In the genomic region with DNA sequence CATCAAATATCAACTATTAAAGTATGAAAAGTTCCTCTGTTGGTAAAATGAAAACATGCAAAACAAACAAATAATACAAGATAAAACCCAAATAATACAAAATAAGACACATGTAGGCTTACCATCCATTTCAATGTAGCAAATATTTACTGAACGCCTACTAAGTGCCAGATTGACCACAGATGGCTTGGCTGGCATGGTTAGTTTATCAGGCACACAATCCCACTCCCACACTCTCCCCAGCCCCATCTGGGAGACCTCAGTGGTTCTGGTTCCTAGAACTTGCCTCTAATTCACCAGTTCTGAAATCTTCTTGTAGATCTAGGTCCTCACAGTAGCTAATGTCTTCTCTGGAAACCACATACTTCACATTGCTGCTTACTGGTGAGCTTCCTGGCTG, we compare ENCODE assay signal across 26 mouse cellular contexts. TPM values are rescaled to one million over a fixed set of nuclear protein-coding genes. Genes with fewer than 3 reads are reported as not detected.
DNase-seq lines count a peak whose midpoint lies in the region; ATAC-seq and TF ChIP-seq lines count a peak whose summit lies in the region.
"Had no signal": no experiment of that assay in that cellular context is flagged by ENCODE, and none has a peak within 500 bp of the region (broad histone marks: within the 10 kb centered on the region; RNA-seq: fewer than 3 reads in every experiment).

No protein-coding gene starts in this region.

- H3K4me1 ChIP-seq in heart, embryonic 10.5 days: peaks cover 39% of the 10 kb centered on the region
- H3K4me1 ChIP-seq in heart, adult 2 months (ENCODE audit: control insufficient read depth, insufficient read depth, low read length): no peaks in the 10 kb centered on the region; the same call in 1 of the 2 replicates
- H3K4me1 ChIP-seq in liver, embryonic 11.5 days (replicated peaks; ENCODE audit: control insufficient read depth, insufficient read depth, low read length): peaks cover 7% of the 10 kb centered on the region; the same call in 1 of the 2 replicates
- H3K4me1 ChIP-seq in liver, embryonic 12.5 days: peaks cover 37% of the 10 kb centered on the region
- H3K4me1 ChIP-seq in liver, postnatal 0 days (ENCODE audit: insufficient read depth): peaks cover 5% of the 10 kb centered on the region; the same call in 1 of the 2 replicates
- H3K4me1 ChIP-seq: hindbrain, embryonic 13.5 days; lung, embryonic 15.5 days; midbrain, embryonic 10.5 days; neural tube, embryonic 12.5 days had no signal

- H3K4me2 ChIP-seq in liver, embryonic 11.5 days: peak overlapping the region; percentile 24; the same call in 1 of the 2 replicates
- H3K4me2 ChIP-seq in liver, embryonic 12.5 days: peak overlapping the region; percentile 38
- H3K4me2 ChIP-seq in liver, postnatal 0 days (ENCODE audit: low read depth, low read length): peak overlapping the region; percentile 14
- H3K4me2 ChIP-seq: hindbrain, embryonic 13.5 days; limb, embryonic 15.5 days; lung, embryonic 15.5 days; neural tube, embryonic 12.5 days had no signal

- WGBS in heart, embryonic 10.5 days: 79% methylated on average over 1 of the region's 1 CpGs
- WGBS in heart, adult 2 months: 63% methylated on average over 1 of the region's 1 CpGs
- WGBS in liver, embryonic 11.5 days: 73% methylated on average over 1 of the region's 1 CpGs
- 50% methylated on average over 1 of the region's 1 CpGs for WGBS in liver, embryonic 12.5 days (ENCODE audit: insufficient replicate concordance)
- 65% methylated on average over 1 of the region's 1 CpGs for WGBS in liver, postnatal 0 days (ENCODE audit: insufficient replicate concordance)

- no peak for TF ChIP-seq CTCF in heart, adult 2 months (IDR thresholded peaks at IDR 0.05)
- no peak for TF ChIP-seq CTCF in liver, postnatal 0 days (IDR thresholded peaks at IDR 0.05; ENCODE audit: low read depth)

- no peaks in the 10 kb centered on the region for H3K9me3 ChIP-seq in heart, embryonic 10.5 days
- H3K9me3 ChIP-seq in liver, embryonic 11.5 days (ENCODE audit: control insufficient read depth, low read length): no peaks in the 10 kb centered on the region
- 0 out of 2 replicates have a peak, but pooled peaks cover 3% of the 10 kb centered on the region for H3K9me3 ChIP-seq in liver, embryonic 12.5 days (replicated peaks)
- H3K9me3 ChIP-seq in liver, postnatal 0 days (ENCODE audit: low read length): no peaks in the 10 kb centered on the region
- H3K9me3 ChIP-seq: hindbrain, embryonic 13.5 days; limb, embryonic 10.5 days; limb, embryonic 15.5 days; lung, embryonic 15.5 days; midbrain, embryonic 10.5 days; neural tube, embryonic 12.5 days had no signal

- no peak for DNase-seq in heart, embryonic 10.5 days (ENCODE audit: low spot score)
- DNase-seq in heart, adult 2 months: no peak
- no peak for DNase-seq in liver, embryonic 11.5 days (ENCODE audit: low spot score)
- no peak for DNase-seq in liver
- DNase-seq in liver, postnatal 0 days: no peak
- no peak for DNase-seq in testis, postnatal 14 days (ENCODE audit: low spot score)
- no peak for DNase-seq in cerebellum, postnatal 25 days
- DNase-seq: adrenal gland, postnatal 25 days; cerebellum, adult 11-12 months; cerebellum, postnatal 10 days; gastrocnemius, postnatal 14 days; heart, postnatal 4 days; kidney, adult 9 months; kidney, postnatal 14 days; right cerebral cortex, postnatal 4 days had no signal

- H3K27ac ChIP-seq in heart, embryonic 10.5 days: peak overlapping the region; percentile 86
- H3K27ac ChIP-seq in heart, adult 2 months: no peak overlapping the region
- peak overlapping the region; percentile 40 for H3K27ac ChIP-seq in liver, embryonic 11.5 days (ENCODE audit: low read depth, low read length)
- peak overlapping the region; percentile 85 for H3K27ac ChIP-seq in liver, embryonic 12.5 days
- H3K27ac ChIP-seq in liver, postnatal 0 days (ENCODE audit: low read depth): 0 out of 2 replicates have a peak overlapping the region, but pooled peaks have one; percentile 2
- H3K27ac ChIP-seq: hindbrain, embryonic 13.5 days; limb, embryonic 10.5 days; limb, embryonic 15.5 days; lung, embryonic 15.5 days; midbrain, embryonic 10.5 days; neural tube, embryonic 12.5 days; stomach, postnatal 0 days had no signal

- peak overlapping the region; percentile 22 for H3K4me3 ChIP-seq in heart, embryonic 10.5 days
- no peak overlapping the region for H3K4me3 ChIP-seq in heart, adult 2 months
- H3K4me3 ChIP-seq in liver, embryonic 11.5 days (ENCODE audit: low read depth, low read length): no peak overlapping the region
- H3K4me3 ChIP-seq in liver, embryonic 12.5 days: peak overlapping the region; percentile 23; the same call in 1 of the 2 replicates
- H3K4me3 ChIP-seq in liver, postnatal 0 days (ENCODE audit: low read depth, low read length): peak overlapping the region; percentile 21; the same call in 1 of the 2 replicates
- H3K4me3 ChIP-seq: hindbrain, embryonic 13.5 days; limb, embryonic 10.5 days; limb, embryonic 15.5 days; lung, embryonic 15.5 days; midbrain, embryonic 10.5 days; myocyte; neural tube, embryonic 12.5 days had no signal

- TF ChIP-seq EP300 in heart, adult 2 months (IDR thresholded peaks at IDR 0.05; ENCODE audit: insufficient read depth, low read depth, low read length): no peak
- TF ChIP-seq EP300 in liver, postnatal 0 days (IDR thresholded peaks at IDR 0.05; ENCODE audit: low read depth): no peak

- intact Hi-C loops in heart, adult 2 months (cut with DNase I): no loop called here

- no peaks in the 10 kb centered on the region for H3K27me3 ChIP-seq in heart, embryonic 10.5 days (ENCODE audit: insufficient read depth, poor library complexity, severe bottlenecking)
- H3K27me3 ChIP-seq in heart, adult 2 months (ENCODE audit: control insufficient read depth, insufficient read depth, low read length): no peaks in the 10 kb centered on the region
- no peaks in the 10 kb centered on the region; the same call in 1 of the 2 replicates for H3K27me3 ChIP-seq in liver, embryonic 11.5 days (replicated peaks; ENCODE audit: control insufficient read depth, insufficient read depth, low read length)
- H3K27me3 ChIP-seq in liver, embryonic 12.5 days (replicated peaks): no peaks in the 10 kb centered on the region
- H3K27me3 ChIP-seq in liver, postnatal 0 days (ENCODE audit: insufficient read depth, low read length): no peaks in the 10 kb centered on the region
- H3K27me3 ChIP-seq: hindbrain, embryonic 13.5 days; limb, embryonic 15.5 days; lung, embryonic 15.5 days; neural tube, embryonic 12.5 days had no signal

- H3K9ac ChIP-seq in heart, adult 2 months (ENCODE audit: low read depth, low read length): no peak overlapping the region
- H3K9ac ChIP-seq in liver, embryonic 11.5 days (ENCODE audit: low read depth, low read length): no peak overlapping the region
- peak overlapping the region; percentile 17; the same call in 1 of the 2 replicates for H3K9ac ChIP-seq in liver, embryonic 12.5 days
- no peak overlapping the region for H3K9ac ChIP-seq in liver, postnatal 0 days (replicated peaks)
- H3K9ac ChIP-seq: hindbrain, embryonic 13.5 days; limb, embryonic 15.5 days; lung, embryonic 15.5 days; neural tube, embryonic 12.5 days had no signal

- no peak; the same call in 1 of the 2 replicates for ATAC-seq in liver, embryonic 11.5 days (replicated peaks; ENCODE audit: low FRiP score)
- no peak for ATAC-seq in liver, embryonic 12.5 days
- ATAC-seq in liver, postnatal 0 days: no peak
- ATAC-seq: forebrain, embryonic 14.5 days; intestine, embryonic 16.5 days had no signal

- no peaks in the 10 kb centered on the region for H3K36me3 ChIP-seq in heart, embryonic 10.5 days
- no peaks in the 10 kb centered on the region for H3K36me3 ChIP-seq in heart, adult 2 months (ENCODE audit: control insufficient read depth, insufficient read depth, low read length)
- H3K36me3 ChIP-seq in liver, embryonic 11.5 days (ENCODE audit: control insufficient read depth, insufficient read depth, low read length): no peaks in the 10 kb centered on the region
- no peaks in the 10 kb centered on the region for H3K36me3 ChIP-seq in liver, embryonic 12.5 days
- H3K36me3 ChIP-seq in liver, postnatal 0 days (replicated peaks; ENCODE audit: insufficient read depth, low read length): no peaks in the 10 kb centered on the region
- H3K36me3 ChIP-seq: hindbrain, embryonic 13.5 days; limb, embryonic 10.5 days; limb, embryonic 15.5 days; lung, embryonic 15.5 days; midbrain, embryonic 10.5 days; neural tube, embryonic 12.5 days had no signal

- TF ChIP-seq POLR2A in heart, adult 2 months (IDR thresholded peaks at IDR 0.05; ENCODE audit: insufficient read depth, low read depth, low read length): no peak

- H3K79me2 ChIP-seq in heart, adult 2 months (replicated peaks; ENCODE audit: control insufficient read depth, insufficient read depth, low read length): no peaks in the 10 kb centered on the region

RNA-seq across cellular contexts. Expression of a gene that starts 11.3 kb away (rescaled TPM):
- 119 and 154 TPM in 2 replicates for polyA plus RNA-seq in heart, embryonic 10.5 days (2016; fragmentation: Nextera tagmentation; extraction: Ambion mirVana)
- total RNA-seq in heart, adult 2 months (2021): 10 to 100 TPM; 85.1 to 99.5 TPM
- polyA plus RNA-seq in heart, adult 2 months (2012; rRNA removed): 33.1 and 39.4 TPM in 2 replicates
- polyA plus RNA-seq in liver, embryonic 11.5 days (2014; fragmentation: Nextera tagmentation; extraction: Ambion mirVana): 16.0 and 17.7 TPM in 2 replicates
- 8.8 and 10.0 TPM in 2 replicates for polyA plus RNA-seq in liver, embryonic 12.5 days (2016; fragmentation: Nextera tagmentation; extraction: Ambion mirVana)
- 8.6 and 9.1 TPM in 2 replicates for polyA plus RNA-seq in liver, postnatal 0 days (2015; fragmentation: Nextera tagmentation; extraction: Ambion mirVana)
- polyA plus RNA-seq: myocyte had no signal

RNA-seq across cellular contexts. Expression of a gene that starts 44.1 kb away (rescaled TPM):
- 78.3 and 102 TPM in 2 replicates for polyA plus RNA-seq in heart, embryonic 10.5 days (2016; fragmentation: Nextera tagmentation; extraction: Ambion mirVana)
- total RNA-seq in heart, adult 2 months (2021): 10 to 100 TPM; 25.3 to 28.2 TPM
- 10.4 and 16.4 TPM in 2 replicates for polyA plus RNA-seq in heart, adult 2 months (2012; rRNA removed)
- polyA plus RNA-seq in liver, embryonic 11.5 days (2014; fragmentation: Nextera tagmentation; extraction: Ambion mirVana): 98.0 and 103 TPM in 2 replicates
- polyA plus RNA-seq in liver, embryonic 12.5 days (2016; fragmentation: Nextera tagmentation; extraction: Ambion mirVana): 69.7 and 73.6 TPM in 2 replicates
- 72.1 and 78.7 TPM in 2 replicates for polyA plus RNA-seq in liver, postnatal 0 days (2015; fragmentation: Nextera tagmentation; extraction: Ambion mirVana)

Comparison
In these comparisons a context has a peak if more than half of its experiments do, and no peak if none do; other contexts are left out.
1. H3K4me3 ChIP-seq: peak in heart, embryonic 10.5 days (single experiment), liver, embryonic 12.5 days (single experiment) and liver, postnatal 0 days (single experiment); none in heart, adult 2 months (single experiment) and liver, embryonic 11.5 days (single experiment).
2. Peak in every context shown above with its lines, with median percentiles within 50 percentile points of each other: H3K4me2 ChIP-seq.